Mouse (Mus musculus) MEL (cell line): ENCODE measurements at regions not wholly inside any gene's neighbourhood (a gene's known extent, or its start where the extent isn't known, plus 50 kb on each side); places are given as distances from the start of the nearest gene placed in this dataset.

Experiments used
- CTCF ChIP-seq, 3 experiments: IDR thresholded peaks in 2 of 3; conservative IDR thresholded peaks in 1 of 3; 2 replicates each; pipeline ENCODE4 v1.5.1; 2011 to 2012; ENCODE audit warnings: low read length in 3 of 3, low read depth in 2 of 3, mild to moderate bottlenecking in 2 of 3, improper control_type of control experiment in 1 of 3, inconsistent platforms in 1 of 3, mixed read lengths in 1 of 3, moderate library complexity in 1 of 3; ENCODE audit not compliant: control insufficient read depth in 1 of 3, insufficient read depth in 1 of 3, poor library complexity in 1 of 3, severe bottlenecking in 1 of 3
- NELFE ChIP-seq: IDR thresholded peaks from 2 replicates; pipeline ENCODE4 v1.6.1; 2011; ENCODE audit warnings: low read depth, low read length, improper control_type of control experiment
- NRF1 ChIP-seq: IDR thresholded peaks from 2 replicates; pipeline ENCODE4 v1.6.1; 2014; ENCODE audit warnings: low read depth, mild to moderate bottlenecking, inconsistent platforms, low read length, improper control_type of control experiment, moderate library complexity; ENCODE audit not compliant: poor library complexity, insufficient read depth, severe bottlenecking
- POLR2A ChIP-seq, 2 experiments: IDR thresholded peaks; 2 replicates each; pipeline ENCODE4 v1.6.1; 2011 to 2012; ENCODE audit warnings: low read length in 2 of 2, mild to moderate bottlenecking in 2 of 2, control low read depth in 1 of 2, improper control_type of control experiment in 1 of 2, low read depth in 1 of 2, moderate library complexity in 1 of 2; ENCODE audit not compliant: control insufficient read depth in 1 of 2, insufficient read depth in 1 of 2, poor library complexity in 1 of 2
- POLR2AphosphoS2 ChIP-seq: IDR thresholded peaks from 2 replicates; pipeline ENCODE4 v1.6.1; 2011; ENCODE audit warnings: low read length, improper control_type of control experiment
- RAD21 ChIP-seq: IDR thresholded peaks from 2 replicates; pipeline ENCODE4 v1.6.1; 2011; ENCODE audit warnings: mild to moderate bottlenecking, low read depth, low read length, improper control_type of control experiment
- USF1 ChIP-seq: IDR thresholded peaks from 2 replicates; pipeline ENCODE4 v1.6.1; 2014; ENCODE audit warnings: low read depth, mild to moderate bottlenecking, inconsistent platforms, low read length, improper control_type of control experiment, moderate library complexity
- ZC3H11A ChIP-seq: IDR thresholded peaks from 2 replicates; pipeline ENCODE4 v1.6.1; 2012; ENCODE audit warnings: low read depth, mild to moderate bottlenecking, inconsistent platforms, low read length, improper control_type of control experiment
- ZMIZ1 ChIP-seq: IDR thresholded peaks from 2 replicates; pipeline ENCODE4 v1.6.1; 2012; ENCODE audit warnings: low read depth, mild to moderate bottlenecking, inconsistent platforms, low read length, improper control_type of control experiment, moderate library complexity

- no peak for TF ChIP-seq POLR2A (IDR thresholded peaks at IDR 0.05; ENCODE audit: control insufficient read depth in 1 of 2, insufficient read depth in 1 of 2, low read depth in 1 of 2, low read length in 2 of 2, poor library complexity in 1 of 2)
- TF ChIP-seq ZMIZ1: no peak
- TF ChIP-seq RAD21: no peak
- TF ChIP-seq CTCF (IDR thresholded peaks at IDR 0.05 in 2 of 3, conservative IDR thresholded peaks at IDR 0.05 in 1 of 3; ENCODE audit: control insufficient read depth in 1 of 3, insufficient read depth in 1 of 3, low read depth in 2 of 3, low read length in 3 of 3, poor library complexity in 1 of 3, severe bottlenecking in 1 of 3): no peak
- no peak for TF ChIP-seq POLR2AphosphoS2
- TF ChIP-seq ZC3H11A: no peak
- TF ChIP-seq NRF1: no peak
- no peak for TF ChIP-seq NELFE
- TF ChIP-seq USF1: no peak
These were observed 63.4 kb upstream of the Mad2l1 start for GRCm38 (mm10) chr6:66471786-66472185.
